Mouse (Mus musculus) ovary, postnatal 10 days (tissue): Measurements from ENCODE around the gene Adamtsl1.

Source experiments
- DNase-seq: peaks from one replicate; pipeline ENCODE4 v3.0.0; 2022; ENCODE audit warnings: low spot score

Adamtsl1 gene

GRCm38 (mm10) chr4:85922741-85923140 lies 408.8 kb downstream of the Adamtsl1 start:
- DNase-seq = no peak

GRCm38 (mm10) chr4:85932129-85932528 lies 418.2 kb downstream of the Adamtsl1 start:
- DNase-seq = no peak

- DNase-seq = no peak
Observed at GRCm38 (mm10) chr4:85939460-85939859, 425.5 kb downstream of the Adamtsl1 start.

GRCm38 (mm10) chr4:85941857-85942256 lies 427.9 kb downstream of the Adamtsl1 start:
- no peak for DNase-seq

GRCm38 (mm10) chr4:85953590-85953989 lies 439.6 kb downstream of the Adamtsl1 start:
- DNase-seq = no peak

- DNase-seq = no peak
Observed at GRCm38 (mm10) chr4:85955387-85955786, 441.4 kb downstream of the Adamtsl1 start.

GRCm38 (mm10) chr4:85957266-85957665 lies 443.3 kb downstream of the Adamtsl1 start:
- no peak for DNase-seq

GRCm38 (mm10) chr4:85957879-85958278 lies 443.9 kb downstream of the Adamtsl1 start:
- DNase-seq = no peak

- DNase-seq = no peak
Observed at GRCm38 (mm10) chr4:85959019-85959418, 445.0 kb downstream of the Adamtsl1 start.

- DNase-seq = no peak
Observed at GRCm38 (mm10) chr4:85976188-85976587, 462.2 kb downstream of the Adamtsl1 start.

GRCm38 (mm10) chr4:85979206-85979605 lies 465.2 kb downstream of the Adamtsl1 start:
- DNase-seq = no peak

- DNase-seq = no peak
Observed at GRCm38 (mm10) chr4:86006596-86006995, 492.6 kb downstream of the Adamtsl1 start.

GRCm38 (mm10) chr4:86013640-86014039 lies 499.7 kb downstream of the Adamtsl1 start:
- DNase-seq = no peak

GRCm38 (mm10) chr4:86018928-86019327 lies 505.0 kb downstream of the Adamtsl1 start:
- DNase-seq = no peak

- DNase-seq = no peak
Observed at GRCm38 (mm10) chr4:86019586-86019985, 505.6 kb downstream of the Adamtsl1 start.

GRCm38 (mm10) chr4:86020372-86021090 lies 506.6 kb downstream of the Adamtsl1 start:
- no peak for DNase-seq

- DNase-seq = no peak
Observed at GRCm38 (mm10) chr4:86024573-86025160, 510.7 kb downstream of the Adamtsl1 start.

- DNase-seq = no peak
Observed at GRCm38 (mm10) chr4:86029486-86029885, 515.5 kb downstream of the Adamtsl1 start.

GRCm38 (mm10) chr4:86030208-86030607 lies 516.2 kb downstream of the Adamtsl1 start:
- DNase-seq = no peak

GRCm38 (mm10) chr4:86031041-86031440 lies 517.1 kb downstream of the Adamtsl1 start:
- DNase-seq = no peak

- no peak for DNase-seq
Observed at GRCm38 (mm10) chr4:86040921-86041320, 526.9 kb downstream of the Adamtsl1 start.

- DNase-seq = no peak
Observed at GRCm38 (mm10) chr4:86045448-86045847, 531.5 kb downstream of the Adamtsl1 start.

- no peak for DNase-seq
Observed at GRCm38 (mm10) chr4:86045876-86046275, 531.9 kb downstream of the Adamtsl1 start.

GRCm38 (mm10) chr4:86046881-86047280 lies 532.9 kb downstream of the Adamtsl1 start:
- DNase-seq = no peak
